Mouse (Mus musculus) midbrain, embryonic 11.5 days (tissue): ENCODE data around the gene Lactbl1. TPM values are rescaled to one million over a fixed set of nuclear protein-coding genes. Genes with fewer than 3 reads are reported as not detected.
A peak's percentile ranks its signal among the peaks of the same experiment; 100 is the strongest.

Experiments
- ATAC-seq: fragments of 200-750 bp; cut with Nextera tagmentation; 2 replicates; pipeline ENCODE4 v1.8.0; 2017; ENCODE audit warnings: moderate TSS enrichment, moderate library complexity; ENCODE audit not compliant: low FRiP score
- DNase-seq: peaks from one replicate; pipeline ENCODE4 v3.0.0; 2015; ENCODE audit warnings: low spot score; ENCODE audit errors: missing footprints
- H3K27ac ChIP-seq: fragments of 300-500 bp; sonication (generic); 2 replicates; pipeline ENCODE4 v1.5.1; 2014; ENCODE audit warnings: low read depth, low read length
- H3K27me3 ChIP-seq: fragments of 300-500 bp; sonication (generic); 2 replicates; pipeline ENCODE4 v1.6.1; 2014; ENCODE audit warnings: mild to moderate bottlenecking, low read length, moderate library complexity, mixed read lengths; ENCODE audit not compliant: control insufficient read depth, insufficient read depth
- H3K36me3 ChIP-seq: fragments of 300-500 bp; sonication (generic); 2 replicates; pipeline ENCODE4 v1.6.1; 2014; ENCODE audit warnings: mild to moderate bottlenecking, low read length, moderate library complexity, mixed read lengths; ENCODE audit not compliant: control insufficient read depth, insufficient read depth
- H3K4me1 ChIP-seq: fragments of 300-500 bp; sonication (generic); 2 replicates; pipeline ENCODE4 v1.6.1; 2014; ENCODE audit warnings: low read length; ENCODE audit not compliant: control insufficient read depth, insufficient read depth
- H3K4me2 ChIP-seq: fragments of 300-500 bp; sonication (generic); 2 replicates; pipeline ENCODE4 v1.6.1; 2014; ENCODE audit warnings: mild to moderate bottlenecking, moderate library complexity
- H3K4me3 ChIP-seq: fragments of 300-500 bp; sonication (generic); 2 replicates; pipeline ENCODE4 v1.5.1; 2014; ENCODE audit warnings: low read depth, low read length
- H3K9ac ChIP-seq: fragments of 300-500 bp; sonication (generic); 2 replicates; pipeline ENCODE4 v1.6.1; 2014; ENCODE audit warnings: low read length
- H3K9me3 ChIP-seq: fragments of 300-500 bp; sonication (generic); 2 replicates; pipeline ENCODE4 v1.6.1; 2016; ENCODE audit warnings: low read length; ENCODE audit not compliant: control insufficient read depth
- WGBS: fragments of 180-500 bp; shearing (Covaris S2); extraction: QIAGEN DNeasy Blood & Tissue Kit; methylation state at CpG from one replicate; pipeline ENCODE4 v1.1.7; 2014; 5-methylcytosine and 5-hydroxymethylcytosine counted together
- polyA plus RNA-seq: library from polyadenylated mRNA; unstranded; fragments of >200 nt; fragmentation: Nextera tagmentation; extraction: Ambion mirVana; gene quantifications from 2 replicates; pipeline ENCODE4 v1.2.1, GENCODE M21; 2014

The Lactbl1 gene
- polyA plus RNA-seq, 1 experiment from 2014 or later, result not detected

DNA sequence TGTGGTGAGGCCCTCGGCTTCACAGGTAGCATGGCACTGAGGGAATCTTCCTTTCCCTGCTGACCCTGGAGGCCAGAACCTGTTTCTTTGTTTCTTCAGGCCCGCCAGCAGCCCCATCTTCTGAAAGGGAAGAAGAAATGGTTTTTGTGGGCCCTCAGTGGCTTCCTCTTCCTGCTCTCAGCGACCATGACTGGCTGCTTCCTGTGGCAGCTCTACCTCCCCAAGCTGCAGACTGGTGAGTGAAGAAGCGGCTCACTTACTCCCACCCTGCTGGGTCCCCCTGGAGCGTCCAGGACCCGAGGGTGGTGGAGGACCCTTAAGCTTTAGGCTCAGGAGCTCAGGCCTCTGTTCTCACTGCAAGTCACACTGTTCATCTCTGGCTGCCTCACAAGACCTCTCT is 4.2 kb downstream of the Lactbl1 start:
- Histone ChIP-seq H3K36me3 (no peaks in the 10 kb centered on the region), H3K27ac (no peak overlapping the region), H3K27me3 (no peaks in the 10 kb centered on the region), H3K9me3 (no peaks in the 10 kb centered on the region), H3K9ac (no peak overlapping the region), H3K4me2 (no peak overlapping the region), H3K4me1 (no peaks in the 10 kb centered on the region), H3K4me3 (no peak overlapping the region)
- DNase-seq, result peak; percentile 41
- 75% methylated on average over 6 of the region's 6 CpGs for WGBS
- ATAC-seq, result no peak

GRCm38 (mm10) chr4:136631237-136631994 is 9.0 kb downstream of the Lactbl1 start:
- DNase-seq, result no peak
- no peak for ATAC-seq
- Histone ChIP-seq H3K36me3 (no peaks in the 10 kb centered on the region), H3K4me1 (no peaks in the 10 kb centered on the region), H3K9me3 (no peaks in the 10 kb centered on the region), H3K9ac (no peak overlapping the region), H3K4me2 (no peak overlapping the region), H3K4me3 (no peak overlapping the region), H3K27ac (no peak overlapping the region), H3K27me3 (peaks cover 1% of the 10 kb centered on the region)
- 90% methylated on average over 11 of the region's 11 CpGs for WGBS

DNA sequence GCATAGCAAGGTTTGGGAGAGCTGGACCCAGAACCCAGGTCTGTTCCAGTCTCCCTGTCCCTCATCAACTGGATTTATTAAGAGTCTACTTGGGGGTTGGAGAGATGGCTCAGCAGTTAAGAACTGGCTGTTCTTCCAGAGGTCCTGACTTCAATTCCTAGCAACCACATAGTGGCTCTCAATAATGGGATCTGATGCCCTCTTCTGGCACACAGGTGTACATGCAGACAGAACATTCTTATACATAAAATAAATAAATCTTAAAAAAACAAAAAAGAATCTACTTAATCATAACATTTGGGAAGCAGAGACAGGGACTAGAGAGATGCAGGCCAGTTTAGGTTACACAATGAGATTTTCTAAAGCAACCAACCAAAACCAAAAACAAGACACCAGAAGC is 13.6 kb downstream of the Lactbl1 start:
- Histone ChIP-seq H3K9me3 (no peaks in the 10 kb centered on the region), H3K9ac (no peak overlapping the region), H3K27me3 (peaks cover 19% of the 10 kb centered on the region), H3K27ac (no peak overlapping the region), H3K4me1 (peaks cover 16% of the 10 kb centered on the region), H3K4me3 (no peak overlapping the region), H3K4me2 (no peak overlapping the region), H3K36me3 (no peaks in the 10 kb centered on the region)
- no peak for ATAC-seq
- no peak for DNase-seq

DNA sequence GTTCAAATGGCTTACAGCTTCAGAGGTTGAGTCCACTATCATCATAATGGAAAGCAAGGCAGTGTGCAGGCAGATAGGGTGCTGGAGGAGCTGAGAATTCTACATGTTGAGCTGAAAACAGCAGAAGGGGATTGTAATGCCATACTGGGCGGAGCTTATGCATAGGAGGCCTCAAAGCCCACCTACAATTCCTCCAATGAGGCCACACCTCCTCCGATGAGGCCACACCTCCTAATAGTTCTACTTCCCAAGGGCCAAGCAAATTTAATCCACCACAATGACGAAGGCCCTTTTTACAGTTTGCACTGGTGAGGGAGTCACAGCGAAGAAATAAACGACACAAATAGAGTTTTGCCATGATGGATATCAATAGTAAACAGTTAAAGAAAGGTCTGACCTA is 14.1 kb downstream of the Lactbl1 start:
- WGBS, result 63% methylated on average over 5 of the region's 5 CpGs
- Histone ChIP-seq H3K27ac (no peak overlapping the region), H3K9ac (no peak overlapping the region), H3K36me3 (no peaks in the 10 kb centered on the region), H3K9me3 (no peaks in the 10 kb centered on the region), H3K4me2 (no peak overlapping the region), H3K4me1 (peaks cover 16% of the 10 kb centered on the region), H3K4me3 (no peak overlapping the region), H3K27me3 (peaks cover 19% of the 10 kb centered on the region)
- no peak for ATAC-seq
- DNase-seq, result no peak

DNA sequence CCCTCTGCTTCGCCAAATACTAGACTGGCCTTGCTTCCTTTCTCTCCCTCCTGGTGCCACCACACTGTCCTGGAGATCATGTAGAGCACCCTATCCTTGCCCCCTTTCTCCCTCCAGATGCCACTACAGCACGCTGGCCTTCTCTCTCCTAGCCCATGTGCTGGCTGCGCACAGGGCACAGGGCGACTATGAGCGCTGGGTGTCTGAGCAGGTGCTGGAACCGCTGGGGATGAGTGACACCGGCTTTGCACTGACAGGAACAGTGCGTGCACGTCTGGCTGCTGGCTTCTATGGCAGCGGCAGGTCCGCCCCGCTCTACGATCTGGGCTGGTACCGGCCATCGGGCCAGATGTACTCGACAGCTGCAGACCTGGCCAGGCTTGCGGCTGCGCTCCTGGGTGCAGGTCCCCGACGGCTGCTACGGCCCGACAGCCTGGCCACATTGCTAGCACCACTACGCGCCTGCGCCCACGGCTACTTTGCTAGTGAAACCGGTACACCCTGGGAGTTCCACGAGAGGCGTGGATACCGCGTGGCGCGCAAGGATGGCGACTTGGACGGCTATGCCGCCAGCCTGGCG is 14.7 kb downstream of the Lactbl1 start:
- Histone ChIP-seq H3K9ac (peak overlapping the region; percentile 59), H3K9me3 (no peaks in the 10 kb centered on the region), H3K27ac (no peak overlapping the region), H3K4me2 (peak overlapping the region; percentile 81), H3K36me3 (no peaks in the 10 kb centered on the region), H3K4me1 (peaks cover 16% of the 10 kb centered on the region), H3K27me3 (peaks cover 19% of the 10 kb centered on the region), H3K4me3 (peak overlapping the region; percentile 41)
- peak; percentile 35 for ATAC-seq
- DNase-seq, result peak; percentile 92
- WGBS, result 22% methylated on average over 37 of the region's 37 CpGs

- Histone ChIP-seq H3K9me3 (no peaks in the 10 kb centered on the region), H3K4me1 (peaks cover 16% of the 10 kb centered on the region), H3K9ac (peak overlapping the region; percentile 59), H3K27ac (no peak overlapping the region), H3K4me2 (peak overlapping the region; percentile 81), H3K27me3 (peaks cover 19% of the 10 kb centered on the region), H3K4me3 (peak overlapping the region; percentile 41), H3K36me3 (no peaks in the 10 kb centered on the region)
- 2% methylated on average over 76 of the region's 76 CpGs for WGBS
- DNase-seq (peak; percentile 96), ATAC-seq (peak; percentile 60; the same call in 1 of the 2 replicates)
Observed at GRCm38 (mm10) chr4:136637563-136638229, 15.3 kb downstream of the Lactbl1 start.

DNA sequence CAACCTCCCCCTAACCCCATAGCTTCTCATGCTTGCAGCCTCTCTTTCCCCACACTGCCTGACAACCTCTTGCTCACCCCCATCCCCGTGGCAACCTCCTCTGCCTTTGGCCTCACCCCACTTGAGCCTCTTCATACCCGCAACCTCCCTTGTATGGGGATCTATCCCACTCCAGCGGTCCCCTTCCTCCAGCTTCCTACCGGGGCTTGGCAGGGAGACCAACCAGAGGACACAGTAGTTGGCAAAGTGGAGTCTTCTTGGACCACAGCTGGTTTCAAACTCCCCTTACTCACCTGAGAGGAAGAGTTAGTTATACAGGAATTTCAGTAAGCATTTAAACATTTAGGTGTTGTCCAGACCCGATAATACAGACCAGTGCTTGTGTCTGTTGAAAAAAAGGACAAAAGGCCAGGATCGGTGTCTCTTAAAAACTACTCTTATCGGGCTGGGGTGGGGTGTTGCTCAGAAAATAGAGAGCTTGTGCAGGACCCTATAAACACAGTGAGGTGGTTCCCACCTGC is 15.9 kb downstream of the Lactbl1 start:
- DNase-seq, result peak; percentile 91
- Histone ChIP-seq H3K27me3 (peaks cover 19% of the 10 kb centered on the region), H3K4me2 (peak overlapping the region; percentile 38; the same call in 1 of the 2 replicates), H3K9me3 (no peaks in the 10 kb centered on the region), H3K9ac (peak overlapping the region; percentile 59), H3K27ac (no peak overlapping the region; the same call in 1 of the 2 replicates), H3K4me1 (peaks cover 16% of the 10 kb centered on the region), H3K4me3 (no peak overlapping the region), H3K36me3 (no peaks in the 10 kb centered on the region)
- ATAC-seq, result peak; percentile 12; the same call in 1 of the 2 replicates
- WGBS, result 27% methylated on average over 7 of the region's 7 CpGs

DNA sequence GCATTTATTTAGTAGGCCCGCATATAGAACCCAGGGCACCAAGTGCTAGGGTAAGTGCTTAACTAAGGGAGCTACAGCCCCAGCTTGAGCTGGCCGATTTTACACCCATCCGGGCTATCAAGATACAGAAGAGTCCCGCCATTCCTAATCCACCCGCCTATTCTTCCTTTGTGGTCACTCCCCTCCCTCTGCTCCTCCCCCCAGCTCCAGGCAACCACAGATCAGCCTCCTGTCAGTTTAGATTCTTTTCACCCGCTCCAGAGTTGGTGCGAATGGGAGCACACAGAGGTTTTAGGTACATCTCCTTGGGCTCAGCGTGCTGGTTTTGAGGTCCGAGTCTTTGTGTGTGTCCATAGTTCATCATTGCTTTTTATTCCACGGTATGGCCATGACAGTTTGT is 16.5 kb downstream of the Lactbl1 start:
- H3K27me3 ChIP-seq, result peaks cover 19% of the 10 kb centered on the region
- ATAC-seq (peak; percentile 82), DNase-seq (peak; percentile 96)
- H3K4me1 ChIP-seq, result peaks cover 16% of the 10 kb centered on the region
- peak overlapping the region; percentile 53; the same call in 1 of the 2 replicates for H3K27ac ChIP-seq
- WGBS, result 2% methylated on average over 10 of the region's 10 CpGs
- H3K9ac ChIP-seq, result peak overlapping the region; percentile 53
- H3K9me3 ChIP-seq, result no peaks in the 10 kb centered on the region
- no peaks in the 10 kb centered on the region for H3K36me3 ChIP-seq
- peak overlapping the region; percentile 8; the same call in 1 of the 2 replicates for H3K4me3 ChIP-seq
- H3K4me2 ChIP-seq, result peak overlapping the region; percentile 38
